Mouse (Mus musculus) limb, embryonic 12.5 days (tissue): ENCODE data around the gene Tgfb1. TPM values are rescaled to one million over a fixed set of nuclear protein-coding genes. Genes with fewer than 3 reads are reported as not detected.

Source experiments
- ATAC-seq: fragments of 200-750 bp; cut with Nextera tagmentation; 2 replicates; pipeline ENCODE4 v1.8.0; 2017; ENCODE audit warnings: low read depth, moderate TSS enrichment; ENCODE audit not compliant: insufficient number of reproducible peaks, insufficient read depth, low FRiP score, low TSS enrichment
- H3K27ac ChIP-seq: fragments of 300-500 bp; sonication (generic); 2 replicates; pipeline ENCODE4 v1.5.1; 2016; ENCODE audit warnings: mild to moderate bottlenecking, moderate library complexity
- H3K27me3 ChIP-seq: fragments of 300-500 bp; sonication (generic); 2 replicates; pipeline ENCODE4 v1.6.1; 2016; ENCODE audit warnings: mild to moderate bottlenecking, moderate library complexity
- H3K36me3 ChIP-seq: fragments of 300-500 bp; sonication (generic); 2 replicates; pipeline ENCODE4 v1.6.1; 2016; ENCODE audit warnings: mild to moderate bottlenecking, moderate library complexity
- H3K4me1 ChIP-seq: fragments of 300-500 bp; sonication (generic); replicated peaks from 2 replicates; pipeline ENCODE4 v1.6.1; 2016
- H3K4me2 ChIP-seq: fragments of 300-500 bp; sonication (generic); 2 replicates; pipeline ENCODE4 v1.6.1; 2016; ENCODE audit warnings: mild to moderate bottlenecking, moderate library complexity
- H3K4me3 ChIP-seq: fragments of 300-500 bp; sonication (generic); replicated peaks from 2 replicates; pipeline ENCODE4 v1.5.1; 2016; ENCODE audit warnings: mild to moderate bottlenecking
- H3K9ac ChIP-seq: fragments of 300-500 bp; sonication (generic); replicated peaks from 2 replicates; pipeline ENCODE4 v1.6.1; 2016; ENCODE audit warnings: mild to moderate bottlenecking, moderate library complexity
- H3K9me3 ChIP-seq: fragments of 300-500 bp; sonication (generic); 2 replicates; pipeline ENCODE4 v1.6.1; 2016; ENCODE audit warnings: mild to moderate bottlenecking, moderate library complexity
- WGBS: fragments of 180-500 bp; shearing (Covaris S2); methylation state at CpG from one replicate; pipeline ENCODE4 v1.1.7; 2016; 5-methylcytosine and 5-hydroxymethylcytosine counted together
- polyA plus RNA-seq: library from polyadenylated mRNA; unstranded; fragments of >200 nt; fragmentation: Nextera tagmentation; extraction: Ambion mirVana; gene quantifications from 2 replicates; pipeline ENCODE4 v1.2.1, GENCODE M21; 2016

Gene Tgfb1
- polyA plus RNA-seq, 1 experiment from 2014 or later: 1.6 TPM

DNA sequence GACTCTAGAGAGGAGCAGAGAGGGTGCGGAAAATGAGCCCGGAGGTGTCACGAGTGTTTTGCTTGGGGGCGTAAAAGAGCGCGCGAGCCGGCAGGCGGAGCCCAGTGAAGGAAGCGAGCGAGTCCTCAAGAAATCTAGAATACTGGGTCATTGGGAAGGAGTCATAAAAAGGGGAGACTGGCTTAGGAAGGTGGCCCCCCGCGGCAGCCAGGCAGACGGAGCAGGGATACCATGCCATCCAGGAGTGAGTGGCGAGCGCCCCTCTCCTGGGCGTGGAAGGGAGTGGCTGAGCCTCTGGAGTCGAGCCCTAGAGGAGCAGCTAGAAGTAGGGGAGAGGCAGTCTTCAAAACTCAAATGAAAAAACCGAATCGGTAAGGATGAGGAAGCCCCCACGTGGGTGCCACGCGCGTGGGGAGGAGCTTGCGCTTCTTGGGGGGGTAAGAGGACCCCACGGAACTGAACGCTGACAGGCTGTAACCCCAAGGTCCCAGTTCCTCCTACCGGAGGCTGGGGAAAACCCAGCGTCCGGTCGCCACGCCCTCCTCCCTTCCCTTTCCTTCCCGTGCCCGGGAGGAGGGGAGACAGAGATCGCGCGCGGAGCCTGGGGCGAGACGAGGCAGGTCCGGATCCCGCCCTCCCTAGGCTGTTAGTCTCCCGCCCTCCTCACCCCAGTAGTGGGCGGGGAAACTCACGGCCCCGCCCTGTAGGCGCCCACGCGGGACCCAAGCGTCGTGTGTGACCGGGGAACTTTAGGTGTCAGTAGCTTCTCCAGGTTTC lies 2.2 kb downstream of the Tgfb1 start:
- ATAC-seq: no peak
- Histone ChIP-seq H3K4me2 (peak overlapping the region; percentile 87), H3K4me1 (peaks cover 36% of the 10 kb centered on the region), H3K27me3 (peaks cover 72% of the 10 kb centered on the region), H3K4me3 (peak overlapping the region; percentile 67), H3K9ac (peak overlapping the region; percentile 50), H3K36me3 (no peaks in the 10 kb centered on the region), H3K9me3 (no peaks in the 10 kb centered on the region; the same call in 1 of the 2 replicates), H3K27ac (no peak overlapping the region)
- WGBS: under 1% methylated on average over 52 of the region's 52 CpGs

DNA sequence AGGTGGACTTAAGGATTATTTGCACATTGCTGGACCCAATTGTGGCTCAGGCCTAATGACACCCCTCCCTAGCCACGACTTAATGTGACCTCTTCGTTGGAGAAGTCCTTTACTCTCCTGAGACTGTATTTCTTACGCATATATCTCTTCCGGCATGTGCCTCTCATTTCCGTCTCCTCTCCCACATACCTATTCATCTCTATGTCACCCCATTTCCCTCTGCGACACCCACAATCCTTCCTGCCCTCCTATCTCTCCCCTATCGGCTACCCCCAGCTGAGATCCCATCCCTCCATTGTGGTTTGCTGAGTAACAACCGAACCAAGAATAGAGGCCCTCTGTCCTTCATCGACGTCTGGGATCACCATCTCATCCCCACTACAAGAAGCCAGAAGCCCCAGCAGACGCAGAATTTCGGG lies 2.8 kb downstream of the Tgfb1 start:
- Histone ChIP-seq H3K27me3 (peaks cover 72% of the 10 kb centered on the region), H3K4me1 (peaks cover 36% of the 10 kb centered on the region), H3K9ac (no peak overlapping the region), H3K9me3 (no peaks in the 10 kb centered on the region; the same call in 1 of the 2 replicates), H3K4me2 (peak overlapping the region; percentile 87), H3K36me3 (no peaks in the 10 kb centered on the region), H3K4me3 (peak overlapping the region; percentile 67), H3K27ac (no peak overlapping the region)
- WGBS: 11% methylated on average over 12 of the region's 12 CpGs
- ATAC-seq: no peak

DNA sequence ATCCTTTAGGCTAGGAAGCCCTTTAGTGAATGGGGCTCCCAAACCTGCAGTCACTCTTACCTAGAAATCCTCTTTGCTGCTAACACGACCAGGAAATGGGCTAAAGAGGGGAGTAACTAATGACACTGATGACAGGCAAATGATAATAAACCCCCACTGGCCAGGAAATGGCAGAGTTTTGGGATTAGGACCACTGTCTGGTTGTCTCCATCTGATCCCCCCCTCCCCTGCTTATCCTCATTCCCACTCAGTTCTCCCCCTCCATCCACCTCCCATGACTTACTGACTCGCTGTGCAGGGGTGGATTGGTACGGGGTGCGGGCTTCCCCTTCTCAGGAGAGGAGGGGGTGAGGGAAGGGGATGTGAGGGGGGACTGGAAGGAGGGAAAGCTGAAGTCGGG lies 3.2 kb downstream of the Tgfb1 start:
- Histone ChIP-seq H3K4me2 (peak overlapping the region; percentile 87), H3K9ac (no peak overlapping the region), H3K36me3 (no peaks in the 10 kb centered on the region), H3K4me3 (no peak overlapping the region), H3K4me1 (peaks cover 36% of the 10 kb centered on the region), H3K27me3 (peaks cover 67% of the 10 kb centered on the region), H3K27ac (no peak overlapping the region), H3K9me3 (no peaks in the 10 kb centered on the region; the same call in 1 of the 2 replicates)
- ATAC-seq: no peak
- 33% methylated on average over 5 of the region's 5 CpGs for WGBS

DNA sequence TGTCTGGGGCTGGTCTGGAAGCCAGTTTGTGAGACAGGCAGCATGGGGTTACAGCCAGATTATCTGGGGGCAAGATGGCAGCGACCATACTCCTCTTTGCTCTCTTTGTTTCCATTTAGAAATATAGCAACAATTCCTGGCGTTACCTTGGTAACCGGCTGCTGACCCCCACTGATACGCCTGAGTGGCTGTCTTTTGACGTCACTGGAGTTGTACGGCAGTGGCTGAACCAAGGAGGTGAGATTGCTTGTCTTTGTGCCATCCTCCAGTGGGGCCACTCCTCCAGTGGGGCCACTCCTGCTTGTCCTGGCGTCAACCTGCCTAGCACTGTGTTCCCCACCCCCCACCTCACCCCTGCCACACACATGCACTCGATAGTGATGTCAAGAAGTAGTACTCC lies 7.3 kb downstream of the Tgfb1 start:
- ATAC-seq: no peak
- Histone ChIP-seq H3K9me3 (no peaks in the 10 kb centered on the region; the same call in 1 of the 2 replicates), H3K9ac (no peak overlapping the region), H3K4me1 (peaks cover 4% of the 10 kb centered on the region), H3K4me2 (no peak overlapping the region), H3K27ac (no peak overlapping the region), H3K27me3 (peaks cover 27% of the 10 kb centered on the region), H3K4me3 (no peak overlapping the region), H3K36me3 (no peaks in the 10 kb centered on the region)
- WGBS: 74% methylated on average over 8 of the region's 8 CpGs

DNA sequence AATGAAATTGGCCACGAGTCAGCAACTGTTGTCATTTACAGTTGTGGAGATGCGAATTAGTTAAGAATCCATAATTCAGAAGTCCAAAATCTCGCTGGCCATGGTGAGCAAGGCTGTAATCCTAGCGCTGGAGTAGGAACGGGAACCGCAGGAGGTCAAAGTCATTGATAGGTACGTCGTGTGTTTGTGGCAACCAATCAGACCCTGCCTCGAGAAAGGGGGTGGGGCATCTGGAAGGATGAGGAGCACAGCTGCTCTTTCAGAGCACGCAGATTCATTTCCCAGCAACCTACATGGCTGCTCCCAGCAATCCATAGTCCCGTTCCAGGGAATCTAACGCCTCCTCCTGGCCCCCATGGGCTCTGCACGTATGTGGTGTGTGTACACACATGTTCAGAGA lies 13.0 kb downstream of the Tgfb1 start:
- 62% methylated on average over 13 of the region's 13 CpGs for WGBS
- peaks cover 15% of the 10 kb centered on the region for H3K27me3 ChIP-seq
- no peak overlapping the region for H3K27ac ChIP-seq
- no peak overlapping the region for H3K9ac ChIP-seq
- peaks cover 5% of the 10 kb centered on the region; the same call in 1 of the 2 replicates for H3K4me1 ChIP-seq
- no peaks in the 10 kb centered on the region for H3K36me3 ChIP-seq
- peaks cover 17% of the 10 kb centered on the region; the same call in 1 of the 2 replicates for H3K9me3 ChIP-seq
- no peak overlapping the region for H3K4me2 ChIP-seq
- ATAC-seq: no peak
- no peak overlapping the region for H3K4me3 ChIP-seq

DNA sequence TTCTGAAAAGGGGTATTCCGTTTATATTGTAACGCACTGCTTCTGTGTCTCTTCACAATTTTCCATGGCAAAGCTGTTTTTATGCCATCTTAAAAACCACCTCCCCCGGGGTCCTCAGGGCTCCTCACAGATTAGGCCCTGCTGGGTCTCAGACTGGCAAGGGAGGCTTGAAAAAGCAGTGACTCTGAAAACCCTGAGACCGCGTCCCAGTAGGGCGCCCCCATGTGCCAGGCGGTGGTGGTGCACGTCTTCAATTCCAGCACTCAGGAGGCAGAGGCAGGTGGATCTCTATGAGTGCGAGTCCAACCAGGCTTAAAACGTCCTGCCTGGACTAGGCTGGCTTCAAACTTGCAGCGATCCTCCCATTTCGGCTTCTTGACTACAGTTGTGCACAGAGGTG lies 13.9 kb downstream of the Tgfb1 start:
- Histone ChIP-seq H3K4me1 (peaks cover 9% of the 10 kb centered on the region; the same call in 1 of the 2 replicates), H3K27ac (no peak overlapping the region), H3K9me3 (peaks cover 17% of the 10 kb centered on the region; the same call in 1 of the 2 replicates), H3K27me3 (peaks cover 20% of the 10 kb centered on the region), H3K4me3 (no peak overlapping the region), H3K4me2 (no peak overlapping the region), H3K9ac (no peak overlapping the region), H3K36me3 (no peaks in the 10 kb centered on the region)
- WGBS: 77% methylated on average over 12 of the region's 12 CpGs
- no peak for ATAC-seq

DNA sequence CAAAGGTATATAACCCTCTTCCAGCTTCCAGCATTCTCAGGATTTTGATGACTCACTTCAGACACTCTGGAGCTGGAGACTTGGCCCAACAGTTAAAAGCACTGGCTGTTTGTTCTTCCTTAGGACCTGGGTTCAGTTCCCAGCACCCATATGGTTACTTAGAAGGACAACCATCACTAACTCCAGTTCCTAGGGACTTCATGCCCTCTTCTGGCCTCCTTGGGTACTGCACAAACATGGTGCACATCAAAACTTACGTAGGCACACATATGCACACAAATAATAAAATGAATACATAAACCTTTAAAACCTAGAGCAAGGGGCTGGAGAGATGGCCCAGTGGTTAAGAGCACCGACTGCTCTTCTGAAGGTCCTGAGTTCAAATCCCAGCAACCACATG lies 15.5 kb downstream of the Tgfb1 start:
- H3K9me3 ChIP-seq: peaks cover 17% of the 10 kb centered on the region; the same call in 1 of the 2 replicates
- 94% methylated on average over 2 of the region's 2 CpGs for WGBS
- no peaks in the 10 kb centered on the region for H3K36me3 ChIP-seq
- H3K4me1 ChIP-seq: peaks cover 16% of the 10 kb centered on the region; the same call in 1 of the 2 replicates
- peaks cover 20% of the 10 kb centered on the region for H3K27me3 ChIP-seq
- H3K27ac ChIP-seq: no peak overlapping the region
- ATAC-seq: no peak
- H3K4me3 ChIP-seq: no peak overlapping the region
- H3K4me2 ChIP-seq: no peak overlapping the region
- H3K9ac ChIP-seq: no peak overlapping the region

DNA sequence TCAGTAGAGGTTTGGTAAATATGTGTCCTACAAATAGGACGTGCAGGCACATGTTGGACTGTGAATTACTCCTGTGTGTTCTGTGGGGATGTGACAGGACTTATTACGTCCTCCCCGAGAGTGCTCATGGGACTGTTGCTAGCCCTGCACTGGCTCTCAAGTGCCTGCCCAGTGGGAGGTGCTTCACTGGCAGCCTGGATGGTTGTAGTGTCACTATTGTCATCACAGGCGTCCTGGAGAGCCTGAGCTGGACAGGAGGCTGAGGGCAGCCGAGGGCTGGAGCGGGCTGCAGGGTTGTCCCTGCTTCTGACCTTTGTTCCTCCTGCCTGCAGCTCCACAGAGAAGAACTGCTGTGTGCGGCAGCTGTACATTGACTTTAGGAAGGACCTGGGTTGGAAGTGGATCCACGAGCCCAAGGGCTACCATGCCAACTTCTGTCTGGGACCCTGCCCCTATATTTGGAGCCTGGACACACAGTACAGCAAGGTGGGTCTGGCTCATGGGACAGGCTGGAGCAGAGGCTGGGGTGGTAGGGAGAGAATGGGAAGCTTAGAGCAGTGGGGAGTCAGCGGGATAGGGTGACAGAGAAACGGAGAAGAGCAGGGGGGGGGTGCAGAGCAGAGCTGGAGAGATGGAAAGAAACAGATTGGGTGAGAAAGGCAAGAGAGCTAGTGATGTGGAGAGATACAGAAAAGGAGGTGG lies 17.1 kb downstream of the Tgfb1 start:
- WGBS: 28% methylated on average over 10 of the region's 10 CpGs

DNA sequence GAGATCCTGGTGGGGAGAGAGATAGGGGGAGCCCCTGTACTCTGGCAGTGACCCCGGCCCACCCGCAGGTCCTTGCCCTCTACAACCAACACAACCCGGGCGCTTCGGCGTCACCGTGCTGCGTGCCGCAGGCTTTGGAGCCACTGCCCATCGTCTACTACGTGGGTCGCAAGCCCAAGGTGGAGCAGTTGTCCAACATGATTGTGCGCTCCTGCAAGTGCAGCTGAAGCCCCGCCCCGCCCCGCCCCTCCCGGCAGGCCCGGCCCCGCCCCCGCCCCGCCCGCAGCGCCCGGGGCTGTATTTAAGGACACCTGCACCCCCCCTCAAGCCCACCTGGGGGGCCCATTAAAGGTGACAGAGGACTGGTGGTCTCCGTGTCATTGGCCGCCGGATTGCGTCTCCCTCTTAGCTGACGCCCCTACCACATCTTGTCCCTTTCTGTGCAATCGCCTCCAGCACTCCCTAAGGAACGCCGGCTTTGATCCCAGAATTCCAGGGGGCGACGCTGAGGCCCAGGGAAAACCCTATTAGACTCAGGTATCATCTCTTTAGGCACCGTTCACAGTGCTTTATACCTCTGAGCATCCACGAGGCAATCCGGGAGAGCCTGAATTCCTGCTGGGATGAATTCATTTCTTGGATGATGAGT lies 18.0 kb downstream of the Tgfb1 start:
- Histone ChIP-seq H3K9ac (peak overlapping the region; percentile 27; the same call in 1 of the 2 replicates), H3K36me3 (no peaks in the 10 kb centered on the region), H3K27ac (no peak overlapping the region), H3K9me3 (peaks cover 17% of the 10 kb centered on the region; the same call in 1 of the 2 replicates), H3K4me1 (peaks cover 29% of the 10 kb centered on the region), H3K4me3 (peak overlapping the region; percentile 37), H3K27me3 (peaks cover 20% of the 10 kb centered on the region), H3K4me2 (peak overlapping the region; percentile 66)
- 4% methylated on average over 28 of the region's 37 CpGs for WGBS
- no peak for ATAC-seq

More for the DNA sequence above, 17.1 kb downstream of the Tgfb1 start:
- peaks cover 17% of the 10 kb centered on the region; the same call in 1 of the 2 replicates for H3K9me3 ChIP-seq
- no peaks in the 10 kb centered on the region for H3K36me3 ChIP-seq
- ATAC-seq: no peak
- no peak overlapping the region for H3K4me2 ChIP-seq
- no peak overlapping the region for H3K4me3 ChIP-seq
- H3K9ac ChIP-seq: peak overlapping the region; percentile 35; the same call in 1 of the 2 replicates
- H3K27ac ChIP-seq: no peak overlapping the region
- H3K27me3 ChIP-seq: peaks cover 20% of the 10 kb centered on the region
- peaks cover 27% of the 10 kb centered on the region for H3K4me1 ChIP-seq

DNA sequence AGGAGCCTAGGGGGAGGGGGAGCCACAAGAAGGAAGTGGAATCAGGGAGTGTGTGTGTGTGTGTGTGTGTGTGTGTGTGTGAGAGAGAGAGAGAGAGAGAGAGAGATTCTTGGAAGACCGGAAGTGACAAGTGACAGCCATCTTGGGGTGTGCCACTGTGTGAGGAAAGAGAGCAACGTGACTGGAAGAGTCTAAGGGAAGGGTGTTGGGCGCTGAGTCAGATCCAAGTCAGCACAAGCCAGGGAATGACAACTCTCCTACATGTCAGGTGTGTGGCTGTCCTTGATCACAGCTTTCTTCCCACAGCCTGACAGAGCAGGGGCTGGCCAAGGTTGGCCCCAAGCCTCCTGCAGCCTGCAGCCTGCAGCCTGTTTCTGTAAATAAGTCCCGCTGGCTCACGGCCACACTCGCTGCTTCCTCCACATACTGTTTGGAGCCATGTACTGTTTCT lies 19.0 kb downstream of the Tgfb1 start:
- Histone ChIP-seq H3K4me2 (no peak overlapping the region), H3K27ac (no peak overlapping the region), H3K4me3 (no peak overlapping the region), H3K27me3 (peaks cover 23% of the 10 kb centered on the region), H3K9me3 (peaks cover 14% of the 10 kb centered on the region; the same call in 1 of the 2 replicates), H3K4me1 (peaks cover 39% of the 10 kb centered on the region), H3K9ac (no peak overlapping the region), H3K36me3 (no peaks in the 10 kb centered on the region)
- 63% methylated on average over 6 of the region's 6 CpGs for WGBS
- ATAC-seq: no peak
